Mouse (Mus musculus) large intestine, adult 2 months (tissue): Measurements from ENCODE around the gene Trit1. TPM values are rescaled to one million over a fixed set of nuclear protein-coding genes. Genes with fewer than 3 reads are reported as not detected.
"Not testable (repeated sequence)": the region's sequence is repeated elsewhere in the genome, so short reads cannot be mapped to it uniquely, and the experiment has no call there.

ENCODE experiments used
- DNase-seq: peaks from one replicate; pipeline ENCODE4 v3.0.0-alpha.2; 2012; ENCODE audit warnings: low read depth, low spot score
- WGBS: fragments of 180-500 bp; shearing (Covaris S2); methylation state at CpG from one replicate; pipeline ENCODE4 v1.1.7; 2018; 5-methylcytosine and 5-hydroxymethylcytosine counted together
- polyA plus RNA-seq: library from polyadenylated mRNA; depleted of rRNA; stranded (reverse); fragments of >200 nt; gene quantifications from 2 replicates; pipeline ENCODE4 v1.2.3, GENCODE M21; 2012; rRNA removed

Gene Trit1
- polyA plus RNA-seq = 3.0 and 3.7 TPM in 2 replicates

DNA sequence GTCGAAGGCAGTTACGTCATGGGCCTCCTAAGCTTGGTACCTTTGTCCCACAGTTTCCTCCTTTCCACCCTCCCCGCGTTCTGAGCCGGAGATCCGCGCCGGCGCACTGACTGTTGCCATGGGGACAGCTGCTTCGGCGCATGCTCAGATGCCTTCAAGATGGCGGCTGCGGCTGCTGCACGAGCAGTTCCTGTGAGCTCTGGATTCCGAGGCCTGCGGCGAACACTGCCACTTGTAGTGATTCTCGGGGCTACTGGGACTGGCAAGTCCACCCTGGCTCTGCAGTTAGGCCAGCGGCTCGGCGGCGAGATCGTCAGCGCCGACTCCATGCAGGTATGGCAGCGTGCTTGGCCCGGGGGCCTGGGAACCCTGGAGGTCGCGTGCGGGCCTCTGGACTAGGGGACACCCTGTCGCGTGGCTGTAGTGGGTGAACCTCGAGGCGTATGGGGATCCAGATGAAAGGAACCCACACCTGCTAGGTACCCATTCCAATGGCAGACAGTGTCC is at the start of gene Trit1:
Gene Trit1, plus strand, starts transcription at position 147 of the 507 bp plus-strand sequence.
- DNase-seq = peak; percentile 75
- under 1% methylated on average over 34 of the region's 34 CpGs for WGBS

DNA sequence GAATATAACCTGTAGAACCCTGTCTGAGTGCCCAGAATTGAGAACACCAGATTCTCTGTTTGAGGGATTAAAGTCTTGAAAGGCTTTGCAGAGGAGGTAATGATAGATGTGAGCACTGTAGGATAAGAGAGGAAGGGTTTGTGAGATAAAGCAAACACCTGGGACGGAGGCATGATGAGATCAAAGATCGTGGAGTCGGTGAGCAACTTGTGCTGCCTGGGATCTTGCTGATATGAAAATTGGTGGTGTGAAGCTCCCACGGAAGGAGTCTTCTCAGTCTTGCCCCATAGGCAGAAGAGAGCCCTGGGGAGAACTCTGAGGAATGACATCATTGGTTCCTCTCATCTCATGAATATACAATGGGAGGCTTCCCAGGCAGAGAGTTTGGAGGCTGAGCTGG is 48.3 kb upstream of the Trit1 start:
- 63% methylated on average over 4 of the region's 4 CpGs for WGBS
- DNase-seq = no peak

DNA sequence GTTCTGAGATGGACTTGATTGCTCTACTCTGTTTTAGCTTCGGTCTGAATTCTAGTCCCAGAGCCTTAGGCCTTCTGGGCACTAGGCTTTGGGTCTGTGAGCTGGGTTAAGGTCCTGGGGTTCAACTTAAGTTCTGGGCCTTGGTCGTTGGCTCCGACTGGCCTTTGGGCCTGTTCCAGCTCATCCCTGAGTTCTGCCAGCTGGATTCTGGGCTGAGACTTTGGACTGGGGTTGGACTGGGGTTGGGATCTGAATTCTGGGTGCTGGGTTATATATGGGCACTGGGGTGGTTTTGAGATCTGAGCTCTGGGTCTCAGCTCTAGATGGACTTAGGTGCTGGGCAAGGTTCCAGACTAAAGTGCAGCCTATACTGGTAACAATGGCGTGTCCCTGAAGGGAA is 45.2 kb upstream of the Trit1 start:
- DNase-seq = no peak
- WGBS = 68% methylated on average over 4 of the region's 4 CpGs

DNA sequence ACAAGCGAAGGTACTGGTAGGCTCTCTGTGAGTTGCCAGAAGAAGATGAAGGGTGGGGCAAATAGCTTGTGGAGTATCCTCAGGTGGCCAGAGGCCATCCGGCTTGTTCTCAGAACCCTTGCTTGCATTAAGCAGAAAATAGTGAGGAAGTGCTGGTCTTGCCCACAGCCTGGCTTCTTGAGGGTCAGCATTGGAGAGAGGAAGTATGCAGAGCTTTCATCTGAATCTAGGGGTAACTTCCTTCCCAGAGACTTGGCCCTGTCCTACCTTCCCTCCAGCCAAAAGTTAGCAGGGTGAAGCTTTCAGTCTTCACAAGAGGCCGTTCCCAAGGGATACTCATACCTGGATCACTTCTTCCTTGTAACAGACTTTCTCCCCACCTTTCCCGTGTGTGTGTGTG is 44.8 kb upstream of the Trit1 start:
- 73% methylated on average over 4 of the region's 4 CpGs for WGBS
- no peak for DNase-seq

DNA sequence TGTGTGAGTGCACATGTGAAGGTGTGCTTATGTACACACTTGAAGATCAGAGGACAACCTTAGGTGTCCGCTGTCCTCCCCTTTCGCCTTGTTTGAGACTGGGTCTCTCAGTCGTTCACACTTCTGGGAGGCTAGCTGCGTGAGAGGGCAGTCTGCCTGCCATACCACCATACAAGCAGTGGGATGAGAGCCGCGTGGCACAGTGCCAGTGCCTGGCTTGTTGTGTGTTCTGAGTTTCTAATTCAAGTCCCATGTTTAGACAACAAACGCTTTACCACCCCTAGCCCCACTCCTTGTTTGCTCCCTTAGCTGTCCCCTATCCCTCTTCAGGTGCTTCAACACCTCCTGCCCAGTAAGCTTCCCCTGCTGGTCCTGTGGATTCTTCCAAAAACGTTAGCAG is 44.3 kb upstream of the Trit1 start:
- no peak for DNase-seq
- 62% methylated on average over 8 of the region's 8 CpGs for WGBS

DNA sequence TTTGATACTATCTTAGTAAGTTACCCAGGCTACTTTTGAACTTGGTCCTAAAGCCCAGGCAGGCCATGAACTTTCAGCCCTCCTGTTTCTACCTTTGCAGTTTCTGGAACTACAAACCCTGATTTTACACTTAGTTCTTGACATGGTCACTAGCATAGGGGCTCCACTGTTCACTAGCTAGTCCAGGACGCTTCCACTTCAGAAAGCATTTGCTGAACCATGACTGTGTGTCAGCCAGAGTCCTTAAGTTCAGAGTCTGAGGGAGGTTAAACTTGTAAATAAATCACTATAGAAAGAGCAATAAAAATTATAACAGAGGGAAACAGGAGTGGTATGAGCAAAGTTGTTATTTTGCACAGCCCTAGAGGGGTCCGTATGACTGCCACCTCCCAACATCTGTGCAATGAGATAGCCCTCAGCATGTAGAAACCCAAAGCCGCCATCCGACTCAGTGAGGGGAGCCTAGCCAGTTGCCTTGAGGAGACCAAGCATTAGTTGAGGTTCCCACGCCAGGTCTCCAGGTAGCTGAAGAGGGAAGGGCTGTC is 41.3 kb upstream of the Trit1 start:
- 62% methylated on average over 5 of the region's 5 CpGs for WGBS
- no peak for DNase-seq

DNA sequence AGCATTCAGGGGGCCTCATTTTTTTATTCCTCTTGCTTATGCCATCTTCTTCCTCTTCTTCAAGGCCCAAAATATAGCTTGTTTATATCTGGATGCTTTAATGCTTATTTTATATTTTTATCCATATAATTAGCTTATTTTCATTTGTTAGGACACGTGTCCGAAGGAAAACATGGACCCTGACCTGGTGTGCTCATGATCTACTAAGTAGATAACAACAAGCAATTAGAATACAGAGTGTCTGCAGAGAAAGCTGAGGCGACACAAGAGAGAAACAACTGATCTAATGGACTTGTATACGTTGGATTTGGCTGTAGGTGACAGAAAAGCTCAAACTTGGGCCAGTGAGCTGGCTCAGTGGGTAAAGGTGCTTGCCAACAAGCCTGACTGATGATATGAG is 39.5 kb upstream of the Trit1 start:
- no peak for DNase-seq
- 69% methylated on average over 4 of the region's 4 CpGs for WGBS

DNA sequence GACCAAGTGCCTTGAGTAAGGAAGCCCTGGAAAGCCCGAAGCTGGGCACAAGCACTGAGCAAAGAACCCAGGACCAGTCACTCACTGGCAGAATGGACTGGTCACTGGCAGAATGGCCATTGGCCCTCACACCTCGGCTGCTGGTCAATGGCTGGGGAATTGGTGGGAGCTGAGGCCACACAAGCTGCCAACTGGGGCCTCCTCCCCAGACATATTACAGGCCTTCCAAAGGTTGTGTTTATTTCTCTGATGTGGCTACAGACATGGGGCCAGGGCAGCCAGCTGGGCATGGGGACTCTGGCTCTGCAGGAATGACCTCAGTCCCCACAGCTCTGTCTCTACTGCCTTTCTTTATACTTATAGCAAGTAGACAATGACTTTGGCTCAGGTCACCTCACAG is 37.5 kb upstream of the Trit1 start:
- 78% methylated on average over 2 of the region's 2 CpGs for WGBS
- DNase-seq = no peak

DNA sequence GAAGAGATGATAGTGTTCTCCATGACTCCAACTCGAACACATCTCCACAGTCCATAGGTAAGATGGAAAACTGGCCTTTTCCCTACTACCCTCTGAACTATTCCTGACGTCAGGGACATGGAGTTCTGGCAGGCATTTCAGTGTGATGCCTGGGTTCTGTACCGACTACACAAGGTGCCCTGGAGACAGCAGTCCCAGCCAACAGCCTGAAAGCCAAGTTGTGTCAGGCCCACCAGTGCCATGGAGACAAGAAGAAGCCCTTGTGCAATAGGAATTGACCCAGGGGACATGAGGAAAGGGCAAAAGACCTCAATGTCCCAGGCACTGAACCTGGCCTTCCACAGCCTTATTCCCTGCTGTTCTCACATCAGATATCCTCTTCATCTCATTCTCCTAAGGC is 36.6 kb upstream of the Trit1 start:
- WGBS = 80% methylated on average over 3 of the region's 3 CpGs
- DNase-seq = no peak

DNA sequence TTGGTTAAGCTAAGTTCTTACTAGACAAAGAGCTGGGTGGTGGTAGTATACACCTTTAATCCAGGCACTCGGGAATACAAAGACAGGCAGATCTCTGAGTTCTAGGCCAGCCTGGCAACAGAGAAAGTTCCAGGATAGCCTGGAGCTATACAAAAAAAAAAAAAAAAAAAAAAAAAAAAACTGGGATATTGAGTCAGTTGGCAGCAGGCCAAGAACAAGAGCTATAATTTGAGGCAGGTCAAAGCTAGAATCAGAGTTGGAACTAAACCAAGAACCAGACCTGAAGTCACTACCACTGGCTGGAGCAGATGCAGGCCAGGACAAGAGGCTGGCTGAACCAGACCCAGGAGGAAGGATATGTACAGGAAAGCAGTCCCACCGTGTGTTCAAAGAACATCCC is 35.7 kb upstream of the Trit1 start:
- DNase-seq = no peak
- 46% methylated on average over 2 of the region's 2 CpGs for WGBS

DNA sequence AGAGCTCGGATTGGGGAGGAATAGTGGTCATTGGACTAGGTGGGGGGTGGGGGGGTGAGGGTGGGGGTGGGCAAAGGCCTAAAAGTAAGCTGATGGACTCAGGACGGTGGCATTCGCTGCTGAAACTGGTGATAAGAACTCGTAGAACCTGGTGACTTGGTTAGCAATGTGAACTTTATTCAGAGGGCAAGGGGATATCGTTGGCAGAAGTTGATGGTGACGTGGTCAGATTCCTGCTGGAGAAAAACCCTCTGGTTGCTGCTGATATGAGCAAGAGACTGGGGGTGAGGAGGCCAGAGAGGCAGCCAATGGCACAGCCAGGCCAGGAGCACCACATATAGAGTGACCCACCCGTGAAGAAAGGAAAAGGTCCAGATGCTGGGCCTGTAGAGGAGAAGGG is 35.2 kb upstream of the Trit1 start:
- DNase-seq = no peak
- 74% methylated on average over 7 of the region's 7 CpGs for WGBS

DNA sequence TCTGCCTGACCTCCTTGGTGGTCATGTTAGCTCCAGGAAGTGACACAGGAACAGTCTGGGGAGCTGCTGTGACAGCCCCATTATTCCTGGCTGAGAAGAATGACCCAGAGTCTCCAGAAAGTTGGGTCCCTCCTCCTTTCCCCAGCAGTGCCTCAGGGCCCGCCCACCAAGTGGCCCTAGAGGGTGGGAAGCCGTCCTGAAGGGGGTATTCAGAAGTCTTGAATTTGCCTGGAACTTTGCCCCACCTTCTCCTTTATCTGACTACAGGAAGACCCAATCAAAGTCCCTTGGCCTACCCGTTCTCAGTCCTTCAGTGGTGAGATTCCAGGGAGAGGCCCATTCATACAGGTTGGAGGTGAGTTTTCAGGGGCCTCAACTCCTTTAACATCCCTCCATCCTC is 34.5 kb upstream of the Trit1 start:
- no peak for DNase-seq
- WGBS = 68% methylated on average over 3 of the region's 3 CpGs

DNA sequence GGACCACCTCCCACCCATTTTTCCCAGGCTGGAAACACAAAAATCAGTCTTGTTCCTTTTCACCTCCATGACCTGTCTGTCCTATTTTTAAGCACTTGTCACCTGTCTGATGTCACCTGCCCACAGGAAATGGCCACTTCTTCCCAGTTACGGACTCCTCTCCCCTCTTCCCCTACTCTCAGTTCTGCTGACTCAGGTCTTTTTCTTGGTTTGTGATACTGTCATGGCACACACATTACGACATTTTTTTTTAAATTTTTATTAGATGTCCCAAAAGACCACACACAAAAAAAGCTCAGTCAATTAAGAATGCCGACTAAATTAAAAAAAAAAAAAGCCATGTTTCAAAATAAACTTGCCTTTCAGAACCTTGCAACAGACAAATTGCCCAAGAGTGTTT is 33.9 kb upstream of the Trit1 start:
- no peak for DNase-seq
- 66% methylated on average over 3 of the region's 3 CpGs for WGBS

DNA sequence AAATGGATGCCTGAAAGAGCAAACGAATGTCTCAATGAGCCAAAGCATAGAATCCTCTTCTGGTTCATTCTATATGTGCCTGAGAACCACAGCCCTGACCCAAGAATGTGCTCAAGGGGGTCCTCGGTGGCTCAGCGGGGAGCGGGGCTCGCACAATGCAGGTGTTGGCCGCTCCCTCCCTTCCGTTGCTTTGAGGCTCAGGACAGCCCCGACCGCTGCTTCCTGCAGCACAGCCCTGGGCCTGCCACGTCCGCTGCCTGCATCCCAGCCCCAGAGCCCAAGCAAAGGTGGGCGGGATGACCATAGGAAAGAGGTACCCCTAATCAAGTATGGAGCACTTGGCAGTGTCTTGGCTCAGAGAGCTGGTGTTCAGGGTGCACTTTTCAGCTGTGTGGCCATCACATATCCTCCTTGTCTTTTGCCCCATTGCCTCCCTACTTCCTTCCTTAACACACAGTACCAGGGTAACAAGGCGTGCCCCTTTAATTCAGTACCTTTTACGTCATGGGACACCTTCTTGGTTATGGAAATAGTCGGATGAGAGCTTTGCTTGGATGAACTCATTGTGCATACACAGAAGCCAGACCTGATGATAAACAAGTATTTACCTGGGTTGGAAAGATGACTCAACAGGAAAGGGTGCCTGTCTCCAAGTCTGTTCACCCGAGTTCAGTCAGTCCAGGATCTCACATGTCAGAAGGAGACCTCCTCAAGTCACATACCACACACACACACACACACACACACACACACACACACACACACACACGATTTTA is 32.7 kb upstream of the Trit1 start:
- 40% methylated on average over 17 of the region's 17 CpGs for WGBS
- DNase-seq = no peak

DNA sequence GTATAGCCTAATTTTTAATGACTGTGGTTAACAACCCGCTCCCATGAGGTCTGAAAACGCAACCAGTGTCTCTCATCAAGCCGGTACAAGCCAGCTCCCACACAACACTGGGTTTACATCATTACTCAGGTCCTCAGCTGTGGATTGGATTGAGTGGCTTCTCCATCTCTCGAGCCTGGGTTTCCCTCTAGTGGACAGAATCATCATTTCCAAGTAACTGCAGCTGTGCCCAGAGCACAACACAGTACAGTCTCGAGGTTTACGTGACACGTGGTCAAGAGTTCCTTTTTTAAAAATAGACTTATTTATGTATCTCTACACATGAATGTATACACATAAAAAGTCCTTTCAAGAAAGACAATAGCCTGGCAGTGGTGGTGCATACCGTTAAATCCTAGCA is 31.3 kb upstream of the Trit1 start:
- 11% methylated on average over 8 of the region's 8 CpGs for WGBS
- DNase-seq = no peak

DNA sequence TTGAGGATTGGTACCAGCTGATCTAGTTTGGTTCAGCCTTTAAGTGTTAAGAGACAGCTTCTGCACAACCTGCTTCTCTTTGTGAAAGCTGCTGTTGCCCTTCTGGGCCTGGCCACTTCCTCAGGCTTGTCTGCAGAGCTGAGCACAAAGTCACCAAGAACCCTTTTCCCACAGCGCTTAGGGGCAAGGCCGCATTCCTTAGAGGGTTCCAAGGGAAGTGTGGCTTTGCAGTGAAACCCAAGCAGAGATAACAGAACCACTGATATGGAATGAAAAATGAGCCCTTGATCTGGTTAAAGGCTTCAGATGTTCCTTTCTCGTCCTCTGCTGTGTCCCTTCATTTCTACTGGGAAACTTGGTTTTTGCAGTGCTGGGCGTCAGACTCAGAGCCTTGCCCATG is 29.0 kb upstream of the Trit1 start:
- 89% methylated on average over 4 of the region's 4 CpGs for WGBS
- no peak for DNase-seq

DNA sequence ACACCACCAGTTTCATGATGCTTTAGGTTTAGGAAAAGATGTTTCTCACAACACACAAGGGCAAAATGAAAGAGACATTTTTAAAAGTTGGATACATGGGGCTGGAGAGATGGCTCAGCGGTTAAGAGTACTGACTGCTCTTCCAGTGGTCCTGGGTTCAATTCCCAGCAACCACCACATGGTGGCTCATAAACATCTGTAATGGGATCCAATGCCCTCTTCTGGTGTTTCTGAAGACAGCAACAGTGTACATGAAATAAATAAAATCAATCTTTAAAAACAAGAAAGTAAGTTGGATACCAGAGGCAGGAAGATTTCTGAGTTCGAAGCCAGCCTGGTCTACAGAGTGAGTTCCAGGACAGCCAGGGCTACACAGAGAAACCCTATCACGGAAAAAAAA is 28.4 kb upstream of the Trit1 start:
- 77% methylated on average over 3 of the region's 3 CpGs for WGBS

DNA sequence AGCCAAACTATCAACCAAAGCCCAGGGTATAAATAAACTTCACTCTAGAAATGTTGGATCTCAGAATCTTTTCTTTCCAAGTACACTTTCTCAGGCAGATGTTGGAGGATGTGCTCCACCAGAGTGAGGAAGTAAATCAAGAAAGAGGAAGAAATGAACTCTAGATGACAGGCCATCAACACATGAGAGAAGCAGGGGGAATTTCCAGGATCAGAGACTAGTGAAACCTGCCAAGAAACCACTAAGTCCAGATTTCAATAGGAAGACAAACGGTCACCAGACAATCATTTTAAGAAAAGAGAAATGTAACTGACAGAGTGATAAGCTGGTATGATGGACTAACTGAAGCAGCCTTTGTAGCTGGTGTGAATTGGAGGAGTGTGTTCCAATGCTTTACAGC is 25.2 kb upstream of the Trit1 start:
- no peak for DNase-seq
- 24% methylated on average over 1 of the region's 1 CpGs for WGBS

More for the DNA sequence above, 28.4 kb upstream of the Trit1 start:
- not testable (repeated sequence) for DNase-seq

DNA sequence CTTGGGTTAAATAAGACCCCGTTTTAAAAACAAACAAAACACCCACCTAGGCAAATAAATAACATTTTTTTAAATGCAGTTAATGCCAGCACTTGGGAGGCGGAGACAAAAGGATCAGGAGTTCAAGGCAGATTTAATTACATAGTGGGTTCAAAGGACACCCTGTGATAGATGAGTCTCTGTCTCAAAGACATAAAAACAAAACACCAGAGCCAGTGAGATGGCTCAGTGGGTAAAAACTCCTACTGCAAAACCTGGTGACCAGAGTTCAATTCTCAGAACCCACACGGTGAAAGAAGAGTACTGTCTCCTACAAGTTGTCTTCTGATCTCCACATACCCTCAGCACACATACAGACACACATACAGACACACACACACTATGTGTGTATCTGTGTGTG is 24.1 kb upstream of the Trit1 start:
- 31% methylated on average over 3 of the region's 3 CpGs for WGBS
- DNase-seq = no peak

DNA sequence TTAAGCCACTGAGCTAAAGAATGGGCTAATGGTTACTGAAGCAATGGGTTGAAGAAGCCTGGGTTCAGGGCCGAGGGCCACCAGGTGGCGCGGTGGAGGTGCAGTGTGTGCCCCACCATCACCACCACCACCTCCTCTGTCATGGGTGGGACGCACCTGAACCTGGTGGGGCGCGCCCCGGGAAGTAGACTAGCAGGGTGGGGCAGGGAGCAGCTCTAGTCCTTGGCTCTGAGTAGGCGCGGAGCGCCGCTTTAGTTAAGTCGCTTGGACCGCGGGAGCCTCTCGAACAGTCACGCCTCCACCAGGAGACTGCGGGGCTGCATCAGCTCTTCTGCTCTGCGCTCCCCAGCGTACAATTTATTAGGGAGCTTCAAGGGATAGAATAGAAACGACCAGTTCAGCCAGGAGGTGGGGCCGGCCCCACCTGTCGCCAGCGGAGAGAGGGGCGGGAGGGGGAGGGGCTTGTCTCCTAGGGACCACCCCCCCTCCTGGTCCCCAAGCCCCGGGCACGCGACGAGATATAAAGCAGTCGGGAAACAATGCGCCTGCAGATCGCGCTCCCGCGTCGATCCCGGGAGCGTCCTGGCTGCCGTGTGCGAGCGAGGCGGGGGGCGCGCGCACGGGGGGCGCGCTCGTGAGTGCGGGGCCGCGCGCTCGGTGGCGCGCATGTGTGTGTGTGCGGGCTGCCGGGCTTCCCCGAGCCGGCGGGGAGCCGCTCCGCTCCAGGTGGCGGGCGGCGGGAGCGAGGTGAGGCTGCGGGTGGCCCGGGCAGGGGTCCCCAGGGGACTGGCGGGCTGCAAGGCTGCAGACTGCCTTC is 20.8 kb upstream of the Trit1 start, which contains the start of gene Mycl:
Gene Mycl, plus strand, starts transcription at position 249 of the 817 bp plus-strand sequence.
- WGBS = 1% methylated on average over 69 of the region's 69 CpGs
- peak; percentile 75 for DNase-seq

DNA sequence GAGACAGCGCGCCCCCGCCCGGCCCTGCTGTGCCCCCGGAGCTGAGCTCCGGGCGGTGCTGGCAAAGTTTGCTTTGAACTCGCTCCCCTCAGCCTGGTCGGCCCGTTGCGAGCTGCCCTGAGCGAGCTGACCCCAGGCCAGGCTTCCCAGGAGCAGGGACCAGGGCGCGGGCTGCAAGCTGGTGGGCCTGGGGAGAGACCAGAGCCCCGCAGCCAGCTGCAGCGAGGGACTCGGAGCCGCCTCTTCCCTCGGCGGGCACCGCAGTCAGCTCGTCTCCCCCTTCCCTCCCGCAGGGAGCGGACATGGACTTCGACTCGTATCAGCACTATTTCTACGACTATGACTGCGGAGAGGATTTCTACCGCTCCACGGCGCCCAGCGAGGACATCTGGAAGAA is 20.2 kb upstream of the Trit1 start:
- DNase-seq = no peak
- WGBS = under 1% methylated on average over 32 of the region's 32 CpGs
